Mouse (Mus musculus): Measurements from ENCODE around the gene Gm28047.
A peak's percentile ranks its signal among the peaks of the same experiment; 100 is the strongest.

Gene Gm28047

DNA sequence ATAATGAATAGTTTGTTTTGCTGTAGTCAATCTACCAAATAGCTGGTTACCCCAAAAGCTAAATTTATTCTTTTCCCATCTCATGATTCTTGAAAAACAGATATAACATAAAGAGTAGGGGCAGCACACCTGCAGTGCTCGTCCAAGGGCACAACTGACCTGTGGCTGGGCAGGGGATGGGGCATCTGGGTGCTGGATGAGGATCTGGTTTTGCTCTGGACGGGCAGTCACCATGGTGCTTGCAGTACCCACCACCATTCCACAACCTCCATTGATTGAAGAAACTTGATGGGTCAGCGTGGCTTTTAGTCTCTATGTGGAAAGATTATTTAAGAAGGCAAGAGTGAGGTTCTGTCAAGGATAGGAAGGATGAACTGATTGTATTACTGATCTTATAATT, 78.6 kb downstream of the Gm28047 start:
- DNase-seq = no peak

DNA sequence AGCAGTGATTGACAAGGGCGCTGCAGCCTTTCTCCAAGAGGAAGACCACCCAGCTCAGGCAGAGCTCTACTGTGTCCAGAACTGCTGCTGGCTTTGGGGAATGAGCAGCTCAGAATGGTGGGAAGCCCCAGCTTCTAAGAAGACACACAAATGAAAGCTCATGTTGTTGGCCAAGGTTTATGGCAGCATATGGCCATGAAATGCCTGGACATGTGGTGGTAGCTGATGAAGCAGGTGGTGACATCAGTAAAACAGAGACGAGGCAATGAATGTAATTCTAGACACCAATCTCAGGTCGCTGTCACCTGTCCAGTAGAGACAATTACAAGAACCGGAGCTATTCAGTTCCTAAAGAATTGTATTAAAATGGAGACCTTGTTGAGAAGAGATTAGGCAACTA, 80.1 kb downstream of the Gm28047 start:
- no peak for DNase-seq

DNA sequence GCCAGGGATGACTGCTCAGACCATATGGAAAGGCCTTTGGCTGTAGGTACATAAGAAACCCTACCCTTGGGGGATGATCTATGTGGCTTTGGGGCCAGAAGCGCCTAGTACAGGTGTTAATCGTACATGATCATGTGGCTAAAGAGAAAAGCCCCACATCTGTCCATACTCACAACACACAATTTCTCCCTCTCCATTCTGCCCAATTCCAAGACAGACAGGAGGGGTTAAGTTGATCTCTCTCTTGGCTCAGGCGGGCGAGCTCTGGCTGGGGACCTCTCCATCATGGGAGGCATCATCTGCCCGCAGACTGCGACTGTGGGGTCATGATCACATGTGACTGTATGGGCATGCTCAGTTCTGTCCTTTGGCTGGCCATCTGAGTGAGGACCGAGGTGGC, 90.9 kb downstream of the Gm28047 start:
- DNase-seq = no peak

DNA sequence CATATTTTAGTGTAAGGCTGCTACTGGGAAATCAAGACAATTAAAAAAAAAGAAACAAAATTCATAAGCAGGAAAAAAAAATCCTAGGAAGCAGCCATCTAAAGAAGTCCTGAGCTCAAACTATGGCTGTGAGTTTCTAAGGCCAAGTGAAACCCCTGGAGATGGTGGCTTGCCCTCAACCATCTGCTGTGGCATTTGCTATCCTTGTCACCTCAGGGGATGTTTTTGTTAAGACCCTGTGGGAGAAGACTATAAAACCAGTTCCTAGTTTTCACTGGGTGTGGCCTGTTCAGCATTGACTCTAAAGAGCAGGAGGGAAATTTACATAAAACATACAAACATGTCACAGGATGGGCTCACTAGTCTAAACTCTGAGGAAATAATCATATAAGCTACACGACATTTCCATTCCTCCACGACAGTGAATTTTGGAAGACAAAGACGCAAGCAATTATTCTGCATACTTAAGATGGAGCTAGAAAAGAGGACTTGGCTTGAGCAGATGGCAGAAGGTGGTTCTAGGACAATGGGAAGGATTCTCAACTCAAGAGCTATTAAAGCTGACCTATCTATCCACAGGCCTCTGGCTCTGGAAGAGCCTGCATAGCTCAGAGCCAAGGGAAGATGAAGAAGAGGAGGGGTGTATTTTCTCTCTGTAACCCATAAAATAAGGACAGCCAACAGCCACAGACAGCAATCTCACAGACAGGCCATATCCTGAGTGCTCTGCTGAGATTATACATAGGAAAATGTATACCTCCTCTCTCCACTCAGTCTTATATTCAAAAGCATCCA, 92.6 kb downstream of the Gm28047 start:
- no peak for DNase-seq

DNA sequence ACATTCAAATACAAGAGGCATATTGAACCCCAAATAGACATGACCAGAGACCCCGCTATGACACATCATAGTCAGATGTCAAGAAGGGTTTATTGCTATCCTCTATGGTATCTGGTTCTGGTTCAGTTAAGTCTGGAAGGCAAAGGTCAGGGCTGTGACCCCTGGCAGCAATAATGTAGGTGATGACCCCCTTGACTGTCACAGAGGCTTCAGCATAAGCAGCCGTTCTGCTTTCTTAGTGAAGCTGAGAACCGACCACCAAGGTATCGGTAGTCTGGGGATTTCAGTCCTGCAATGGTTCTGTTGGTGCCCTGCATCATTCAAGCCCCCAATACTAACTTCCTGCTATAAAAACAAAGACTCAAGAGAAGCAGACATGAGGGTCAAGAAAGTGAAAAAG, 93.3 kb downstream of the Gm28047 start:
- DNase-seq = no peak

DNA sequence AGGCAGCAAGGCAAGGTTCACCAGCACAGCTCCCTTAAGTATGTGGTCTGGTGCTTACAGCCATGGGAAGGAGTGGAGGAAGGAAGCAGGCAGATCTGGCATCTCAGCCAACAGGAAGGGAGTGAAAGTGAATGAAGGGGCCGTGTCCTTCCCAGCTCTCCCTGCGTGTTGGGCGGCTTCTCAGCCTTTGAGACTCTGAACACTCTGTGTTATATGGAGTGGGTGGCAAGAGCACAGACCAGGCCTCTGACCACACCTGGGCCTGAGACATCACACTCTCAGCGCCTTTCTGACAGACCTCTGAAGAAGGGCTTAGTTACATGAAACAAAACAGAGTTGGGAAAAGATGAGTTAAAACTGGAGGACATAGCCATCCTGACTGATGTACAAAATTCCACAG, 94.3 kb downstream of the Gm28047 start:
- no peak for DNase-seq

DNA sequence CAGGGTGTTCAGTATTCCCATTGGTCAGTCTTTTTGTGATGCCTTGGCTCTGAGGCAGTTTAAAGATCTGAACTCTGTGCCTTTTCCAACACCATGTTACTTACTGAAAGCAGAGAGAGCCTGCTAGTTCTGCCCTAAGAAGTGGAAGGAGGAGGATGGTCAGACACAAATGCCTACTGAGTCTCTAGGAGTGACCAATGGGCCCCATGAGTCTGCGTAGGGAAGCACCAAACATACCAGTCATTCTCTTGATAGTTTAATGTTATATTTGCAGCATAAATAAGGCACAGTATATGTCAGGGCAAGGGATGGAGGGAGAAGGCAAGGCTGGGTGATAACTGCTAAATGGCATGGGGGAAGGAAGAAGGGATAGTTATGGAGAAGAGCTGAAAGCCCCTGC, 96.5 kb downstream of the Gm28047 start:
- DNase-seq = no peak

DNA sequence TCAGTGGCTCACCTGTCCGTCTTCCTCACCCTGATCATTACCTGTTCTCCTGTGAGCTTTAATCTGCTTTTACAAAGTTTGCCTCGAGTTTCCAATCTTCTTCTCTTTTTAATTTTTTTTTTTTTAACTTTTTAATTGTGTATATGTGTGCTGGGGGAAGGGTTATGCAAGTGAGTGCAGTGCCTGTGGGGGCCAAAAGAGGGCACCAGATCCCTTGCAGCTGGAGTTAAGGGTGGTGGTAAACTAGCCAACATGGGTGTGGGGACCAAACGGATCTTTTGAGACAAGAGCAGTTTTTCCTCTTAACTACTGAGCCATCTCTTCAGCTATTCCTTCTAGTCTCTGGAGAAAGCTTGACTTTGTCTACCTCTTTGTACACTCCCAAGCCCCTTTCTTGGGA, 96.9 kb downstream of the Gm28047 start:
- DNase-seq = no peak

DNA sequence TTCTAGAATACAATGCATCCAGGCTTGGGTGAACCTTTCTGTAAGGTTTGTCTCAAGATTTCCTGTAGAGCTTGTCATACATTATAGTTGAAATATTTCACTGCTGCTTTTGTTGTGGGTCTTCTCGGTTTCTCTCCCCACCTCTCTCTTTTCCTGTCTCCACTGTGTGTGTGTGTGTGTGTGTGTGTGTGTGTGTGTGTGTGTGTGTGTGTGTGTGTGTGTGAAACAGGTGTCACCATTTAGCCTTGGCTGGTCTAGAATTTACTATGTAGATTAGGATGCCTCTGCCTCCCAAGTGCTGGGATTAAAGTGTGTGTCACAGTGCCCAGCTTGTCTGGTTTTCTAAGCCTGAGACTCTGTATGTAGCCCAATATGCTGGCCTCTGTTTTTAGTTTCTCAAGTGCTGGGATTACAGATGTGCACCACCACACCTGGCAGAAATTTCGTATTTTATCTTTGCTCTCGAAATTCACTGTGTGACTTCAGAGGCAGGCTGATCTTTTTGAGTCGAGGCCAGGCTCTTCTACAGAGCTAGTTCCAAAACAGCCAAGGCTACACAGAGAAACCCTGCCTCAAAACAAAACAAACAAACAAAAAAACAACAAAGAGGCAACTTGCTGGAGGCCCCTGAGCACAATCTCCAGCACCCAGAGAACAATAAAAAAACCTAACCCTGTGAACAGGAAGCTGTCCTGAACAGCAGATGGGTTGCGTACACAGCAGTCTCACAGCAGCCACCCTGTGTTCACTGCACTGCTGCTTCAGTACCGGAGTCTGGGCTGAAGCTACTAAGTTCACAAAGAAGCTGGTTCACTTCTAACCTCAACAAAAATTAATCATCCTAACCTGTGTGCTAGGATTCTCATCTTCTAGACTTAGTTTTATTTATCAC, 98.5 kb downstream of the Gm28047 start:
- DNase-seq = no peak

DNA sequence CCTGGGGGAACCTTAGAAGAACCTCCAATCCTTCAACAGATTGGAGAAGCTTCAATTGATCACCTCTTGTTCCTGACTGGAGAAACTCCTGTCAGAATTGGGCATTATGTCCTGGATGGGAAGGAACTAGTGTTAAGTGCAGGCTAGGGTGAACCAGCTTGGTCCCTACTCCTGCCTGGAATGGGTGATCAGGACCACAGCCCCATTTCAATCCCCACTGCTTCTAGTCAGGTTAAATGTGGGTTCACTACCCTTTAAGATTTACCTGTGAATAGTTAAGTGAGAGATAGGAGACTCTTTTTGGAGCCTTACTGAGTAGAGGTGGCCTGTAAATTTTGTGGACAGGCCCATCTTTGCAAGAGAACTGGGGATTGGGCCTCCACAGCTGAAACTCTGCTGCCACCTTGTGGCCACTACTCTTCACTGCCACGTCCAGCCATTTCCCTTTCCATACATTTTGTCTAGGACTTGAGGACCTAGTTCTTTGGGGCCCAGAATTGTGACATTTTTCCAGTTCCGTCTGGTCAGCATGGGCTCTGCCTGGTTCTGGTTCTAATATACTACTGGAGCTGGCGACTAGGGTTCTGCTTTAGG, 99.9 kb downstream of the Gm28047 start, which contains the start of gene Npff:
Gene Npff, minus strand, starts transcription at position 51 of the 594 bp plus-strand sequence.
- peak; percentile 84 for DNase-seq

DNA sequence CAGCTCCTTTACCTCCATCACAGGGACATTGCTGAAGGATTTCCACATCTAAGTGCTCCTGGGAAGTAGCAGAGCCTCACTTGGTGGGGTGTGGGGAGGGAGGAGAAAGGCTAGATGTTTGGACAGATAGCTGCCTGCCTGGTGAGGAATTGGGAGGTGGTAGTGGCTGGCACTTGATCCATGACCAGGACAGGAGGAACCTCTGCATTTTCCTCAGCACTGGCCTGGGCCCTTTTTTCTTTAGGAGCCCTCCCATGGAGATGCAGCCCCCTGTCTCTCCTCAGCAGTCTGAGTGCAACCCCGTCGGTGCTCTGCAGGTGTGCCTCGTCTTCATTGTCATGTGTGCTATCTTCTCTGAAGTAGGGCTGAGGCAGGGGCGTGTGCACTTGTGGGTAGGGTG, 103.4 kb downstream of the Gm28047 start:
- DNase-seq = no peak

DNA sequence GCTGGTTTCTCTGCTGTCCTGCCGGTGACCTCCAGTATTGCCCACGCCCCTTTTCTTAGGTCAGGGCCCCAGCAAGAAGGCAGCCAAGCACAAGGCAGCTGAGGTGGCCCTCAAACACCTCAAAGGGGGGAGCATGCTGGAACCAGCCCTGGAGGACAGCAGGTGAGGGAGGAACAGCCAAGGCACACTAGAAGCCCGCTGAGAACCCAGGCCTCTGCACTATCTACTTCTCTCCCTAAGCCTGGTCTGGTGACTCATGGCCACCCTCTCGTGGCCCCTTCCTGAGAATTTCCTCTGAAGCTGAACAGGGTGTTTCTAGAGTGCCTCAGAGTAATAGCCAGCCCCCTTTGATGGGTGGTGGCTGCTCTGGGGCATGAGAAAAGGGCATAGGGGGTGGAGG, 104.5 kb downstream of the Gm28047 start:
- no peak for DNase-seq

DNA sequence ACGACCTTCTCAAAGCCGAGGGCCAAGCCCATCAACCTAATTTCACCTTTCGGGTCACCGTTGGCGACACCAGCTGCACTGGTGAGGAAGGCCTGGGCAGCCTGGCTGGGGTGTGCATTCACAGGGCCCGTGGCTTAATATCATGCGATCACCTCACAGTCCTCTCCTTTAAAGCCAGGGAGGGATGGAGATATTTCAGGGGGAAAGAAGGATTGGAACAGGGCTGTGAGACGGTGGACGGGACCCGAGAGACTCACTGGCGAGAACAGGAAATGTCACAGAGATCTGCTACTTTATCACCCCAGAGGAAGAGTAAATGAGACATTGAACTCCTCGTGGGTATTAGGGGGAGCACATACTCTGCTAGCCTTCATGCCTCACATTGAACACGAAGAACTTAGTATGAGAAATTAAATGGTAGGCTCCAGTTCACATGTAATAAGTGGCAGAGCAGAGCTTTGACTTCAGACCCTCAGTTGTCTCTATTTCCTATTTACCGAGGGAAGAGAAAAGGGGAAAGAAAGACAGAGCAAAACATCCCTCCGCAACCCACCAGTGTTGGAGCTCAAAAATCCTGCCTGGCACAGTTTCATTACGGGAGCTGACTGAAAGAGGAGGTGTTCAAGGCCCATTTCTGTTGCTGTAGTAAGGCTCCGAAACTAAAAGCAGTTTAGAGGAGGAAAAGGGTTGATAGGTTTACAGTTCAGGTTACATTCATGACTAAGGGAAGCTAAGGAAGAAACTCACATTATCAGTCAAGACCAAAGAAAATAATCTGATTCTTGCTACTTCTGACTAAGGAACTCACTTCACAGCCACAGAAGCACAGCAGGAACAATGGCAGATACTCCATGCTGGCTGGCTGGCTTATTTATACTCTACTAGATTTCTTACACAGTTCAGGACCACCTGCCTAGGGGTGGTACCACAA, 105.4 kb downstream of the Gm28047 start:
- no peak for DNase-seq

DNA sequence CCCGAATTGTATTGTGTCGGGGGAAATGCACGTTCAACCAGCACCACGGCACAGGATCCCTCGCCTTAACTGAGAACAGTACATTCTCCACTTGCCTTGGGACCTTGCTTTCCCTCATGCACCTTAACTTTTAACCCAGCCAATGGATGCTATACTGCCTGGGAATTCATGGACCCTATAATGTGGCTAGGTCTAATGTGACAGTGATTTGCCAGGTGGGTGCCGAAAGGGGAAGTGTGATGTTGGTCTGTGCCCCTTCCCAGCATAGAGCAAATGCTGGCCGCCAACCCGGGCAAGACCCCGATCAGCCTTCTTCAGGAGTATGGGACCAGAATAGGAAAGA, 106.0 kb downstream of the Gm28047 start:
- no peak for DNase-seq

DNA sequence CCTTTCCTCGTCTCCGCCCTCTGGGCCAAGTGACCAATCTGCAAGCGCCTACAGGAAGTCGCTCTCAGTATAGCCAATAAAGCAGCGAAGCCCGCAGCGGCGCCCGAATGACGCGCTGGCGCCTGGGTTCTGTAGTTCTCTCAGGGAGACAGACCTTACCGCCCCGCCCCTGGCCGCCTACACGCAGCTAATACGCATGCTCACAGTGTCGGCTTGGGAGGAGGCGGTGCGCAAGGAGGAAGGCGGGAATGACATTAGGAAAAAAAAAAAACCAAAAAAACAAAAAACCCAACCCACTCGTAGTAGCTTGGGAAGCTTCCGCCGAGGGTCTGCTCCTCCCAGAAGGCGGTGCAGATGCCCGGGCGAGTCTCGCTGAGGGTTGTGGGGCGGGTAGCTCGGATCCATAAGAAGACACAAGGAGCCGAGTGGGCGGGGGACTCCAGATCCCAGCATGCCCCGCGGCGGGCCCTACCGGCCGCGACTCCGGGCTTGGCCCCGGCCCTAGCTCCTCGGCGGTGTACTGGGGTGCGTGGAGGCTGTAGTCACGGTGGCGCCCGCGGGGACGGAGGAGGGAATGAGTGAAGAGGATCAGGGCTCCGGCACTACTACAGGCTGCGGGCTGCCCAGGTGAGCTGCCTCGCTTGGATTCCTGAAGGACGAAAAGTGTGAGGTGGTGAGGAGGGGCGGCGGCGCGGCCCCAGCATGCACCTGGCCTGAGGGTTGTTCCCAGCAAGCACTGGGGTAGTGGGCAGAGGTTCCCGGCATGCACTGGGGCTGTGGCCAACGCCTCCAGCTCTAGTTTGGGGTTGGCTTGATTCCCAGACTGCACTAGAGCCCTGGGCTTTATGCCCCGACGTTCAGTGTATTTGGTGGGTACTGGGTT, 106.7 kb downstream of the Gm28047 start, which contains the start of gene Tarbp2:
Gene Tarbp2, plus strand, starts transcription at position 217 of the 883 bp plus-strand sequence.
- DNase-seq = peak; percentile 100

DNA sequence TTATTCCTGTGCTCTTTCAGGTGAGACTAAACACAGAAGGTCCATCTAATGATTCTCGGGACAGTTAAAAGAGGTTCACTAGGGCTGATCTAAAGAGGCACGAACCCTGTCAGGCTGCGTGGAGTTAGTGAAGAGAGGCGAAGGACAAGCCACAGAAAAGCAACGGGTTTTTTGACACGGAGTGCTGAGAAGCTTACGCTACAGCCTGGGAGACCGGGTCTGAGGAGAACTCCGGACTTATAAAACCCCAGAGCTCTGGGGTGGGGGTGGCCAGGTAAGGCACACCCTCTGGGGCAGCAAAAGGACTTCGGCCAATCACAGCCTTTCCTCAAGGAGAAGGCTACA, 107.3 kb downstream of the Gm28047 start:
- DNase-seq = no peak

DNA sequence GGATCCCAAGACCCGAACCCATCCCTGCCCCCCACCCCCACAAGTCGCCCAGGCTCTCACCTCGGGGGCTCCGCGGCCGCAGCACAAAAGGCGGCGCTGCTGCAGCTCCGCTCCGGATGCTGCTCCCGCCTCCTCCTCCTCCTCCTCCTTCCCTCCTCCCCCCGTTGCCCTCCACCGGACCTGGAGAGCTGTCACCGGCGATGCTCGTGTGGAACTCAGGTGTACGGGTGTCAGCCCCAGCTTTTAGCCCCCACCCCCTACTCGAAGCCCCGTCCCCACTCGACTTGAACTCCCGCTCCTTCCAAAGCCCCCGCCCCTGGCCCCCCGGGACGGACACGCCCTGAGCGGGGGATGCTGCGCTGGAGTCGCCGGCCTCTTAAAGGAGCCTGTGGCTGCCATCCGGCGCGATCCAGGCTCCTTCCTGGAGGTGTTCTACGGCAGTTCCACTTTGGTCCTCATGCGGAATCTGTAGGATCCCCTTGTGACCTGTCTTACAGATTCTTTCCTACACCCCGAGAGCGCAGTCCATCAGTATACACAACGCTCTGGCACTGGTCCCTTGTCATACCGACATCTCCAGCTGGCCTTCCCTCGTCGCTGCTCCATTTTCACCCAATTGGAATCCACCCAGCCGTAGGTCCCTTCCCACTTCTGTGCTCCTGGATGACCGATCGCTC, 108.0 kb downstream of the Gm28047 start, which contains the start of gene Map3k12:
Gene Map3k12, minus strand, starts transcription at position 337 of the 677 bp plus-strand sequence.
- DNase-seq = peak; percentile 63

DNA sequence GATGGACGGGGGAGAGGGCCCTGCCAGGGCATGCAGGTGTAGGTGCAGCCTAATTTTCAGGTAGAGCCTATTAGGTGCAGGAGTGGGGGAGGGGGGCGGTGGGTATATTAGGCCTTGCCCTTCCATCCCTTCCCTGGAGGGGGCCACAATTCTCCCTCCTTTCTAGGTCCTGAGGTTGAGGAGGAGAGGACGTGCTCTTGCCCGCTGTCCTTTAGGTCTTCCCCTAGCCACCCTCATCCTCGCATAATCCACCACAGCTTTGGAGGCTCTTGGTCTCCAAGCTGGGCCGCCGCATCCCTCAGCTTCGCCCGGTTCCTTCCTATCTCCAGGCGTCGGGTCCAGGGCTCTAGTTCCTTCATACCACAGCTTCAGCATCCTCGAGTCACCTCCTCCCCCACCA, 108.6 kb downstream of the Gm28047 start:
- no peak for DNase-seq

DNA sequence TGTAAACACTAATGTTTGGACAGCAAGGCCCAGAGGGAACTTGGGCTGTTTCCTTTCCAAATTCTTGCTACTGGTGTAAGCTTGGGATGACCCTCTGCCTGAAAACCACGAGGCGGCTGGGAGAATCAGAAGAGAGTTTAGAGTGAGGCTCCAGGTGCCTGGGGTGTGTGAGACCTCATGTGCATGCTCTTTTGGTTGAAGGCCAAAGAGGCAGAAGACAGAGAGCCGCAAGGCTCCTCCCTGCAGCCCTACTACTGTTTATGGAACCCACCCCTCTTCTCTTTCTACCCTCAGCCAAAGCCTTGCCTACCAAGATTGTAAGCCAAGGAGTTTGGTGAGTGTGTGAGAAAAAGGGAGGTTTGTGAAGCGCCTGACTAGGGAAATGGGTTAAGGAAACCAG, 109.1 kb downstream of the Gm28047 start:
- DNase-seq = no peak

DNA sequence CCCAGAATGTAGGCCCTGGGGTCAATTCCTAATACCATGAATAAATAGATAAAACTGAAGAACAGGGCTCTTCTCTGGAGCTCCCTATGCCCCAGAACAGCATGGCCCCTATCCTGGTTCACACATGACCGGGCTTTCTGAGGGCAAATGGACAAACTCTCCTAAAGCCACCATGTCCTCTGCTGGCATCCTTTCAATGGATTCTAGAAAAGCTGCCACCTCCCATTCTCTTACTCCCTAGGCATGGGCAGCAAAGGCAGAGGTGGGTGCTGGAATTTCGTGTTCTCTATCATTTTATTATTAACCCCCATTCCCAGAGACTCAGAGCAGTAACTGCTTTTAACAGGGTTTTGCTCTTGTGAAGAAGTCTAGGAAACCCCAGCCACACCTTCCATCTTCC, 109.6 kb downstream of the Gm28047 start:
- DNase-seq = no peak

DNA sequence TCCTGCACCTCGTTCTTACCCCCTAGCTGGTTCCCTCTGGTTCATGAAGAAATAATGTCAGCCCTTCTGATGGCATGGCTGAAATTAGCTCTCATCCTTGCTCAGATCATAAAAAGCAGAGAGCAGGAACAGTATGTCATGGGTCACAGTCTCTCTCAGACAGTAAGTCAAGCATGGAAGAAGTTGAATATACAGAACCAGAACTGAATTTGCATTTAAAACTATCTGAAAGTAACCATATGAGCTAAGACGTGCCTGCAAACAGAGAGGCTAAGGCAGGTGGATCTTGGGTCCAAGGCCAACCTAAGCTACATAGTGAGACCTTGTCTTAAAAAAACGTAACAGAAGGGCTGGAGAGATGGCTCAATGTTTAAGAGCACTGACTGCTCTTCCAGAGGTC, 111.9 kb downstream of the Gm28047 start:
- no peak for DNase-seq

All from lung, postnatal 36 days (tissue).